Mouse (Mus musculus): ENCODE data around the gene 4930572O03Rik.
"Not testable (repeated sequence)": the region's sequence is repeated elsewhere in the genome, so short reads cannot be mapped to it uniquely, and the experiment has no call there.

DNA sequence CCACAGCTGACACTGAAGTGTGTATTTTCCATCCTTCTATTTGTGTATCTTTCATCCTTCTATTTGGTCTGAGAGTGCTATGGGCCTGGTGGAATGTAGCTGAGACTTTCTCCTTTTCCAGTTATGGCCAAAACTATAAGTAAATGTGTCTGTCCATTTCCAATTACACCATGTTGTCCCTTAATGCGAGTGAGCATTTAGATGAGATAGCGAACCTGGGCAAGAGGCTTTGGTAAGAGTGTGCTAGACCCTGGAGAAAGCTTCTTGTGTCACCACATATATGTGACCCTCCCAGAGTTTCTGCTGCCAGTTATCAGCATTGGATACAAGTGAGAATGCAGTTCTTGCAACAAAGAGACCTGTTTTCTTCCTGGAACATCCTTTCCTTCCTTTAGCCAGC lies 22.0 kb upstream of the 4930572O03Rik start:
- TF ChIP-seq EP300 (IDR thresholded peaks at IDR 0.05; ENCODE audit: insufficient read depth, low read depth, low read length); CTCF (IDR thresholded peaks at IDR 0.05; ENCODE audit: low read depth, low read length); POLR2A (IDR thresholded peaks at IDR 0.05; ENCODE audit: insufficient read depth, low read length): not testable (repeated sequence)

All from ES-Bruce4 (cell line).